Mouse (Mus musculus) midbrain, postnatal 0 days (tissue): Measurements from ENCODE around the gene Ppt2. TPM values are rescaled to one million over a fixed set of nuclear protein-coding genes. Genes with fewer than 3 reads are reported as not detected.

Experiments used
- ATAC-seq: fragments of 200-750 bp; cut with Nextera tagmentation; 2 replicates; pipeline ENCODE4 v1.8.0; 2017; ENCODE audit warnings: moderate number of reproducible peaks, mild to moderate bottlenecking, moderate TSS enrichment, moderate library complexity; ENCODE audit not compliant: low FRiP score
- DNase-seq: peaks from one replicate; pipeline ENCODE4 v3.0.0-alpha.2; 2015; ENCODE audit warnings: low spot score
- H3K27ac ChIP-seq: fragments of 300-500 bp; sonication (generic); 2 replicates; pipeline ENCODE4 v1.5.1; 2014; ENCODE audit warnings: low read depth, mild to moderate bottlenecking, low read length, mixed read lengths
- H3K27me3 ChIP-seq: fragments of 300-500 bp; sonication (generic); 2 replicates; pipeline ENCODE4 v1.6.1; 2014; ENCODE audit warnings: low read length, control low read depth, mixed read lengths; ENCODE audit not compliant: insufficient read depth
- H3K36me3 ChIP-seq: fragments of 300-500 bp; sonication (generic); 2 replicates; pipeline ENCODE4 v1.6.1; 2014; ENCODE audit warnings: low read length, control low read depth, mixed read lengths; ENCODE audit not compliant: insufficient read depth
- H3K4me1 ChIP-seq: fragments of 300-500 bp; sonication (generic); 2 replicates; pipeline ENCODE4 v1.6.1; 2014; ENCODE audit warnings: mild to moderate bottlenecking, control low read depth, antibody characterized with exemption, low read length, mixed read lengths; ENCODE audit not compliant: insufficient read depth
- H3K4me2 ChIP-seq: fragments of 300-500 bp; sonication (generic); 2 replicates; pipeline ENCODE4 v1.6.1; 2014; ENCODE audit warnings: low read depth, mild to moderate bottlenecking, low read length, mixed read lengths; ENCODE audit not compliant: poor library complexity, severe bottlenecking
- H3K4me3 ChIP-seq: fragments of 300-500 bp; sonication (generic); 2 replicates; pipeline ENCODE4 v1.5.1; 2014; ENCODE audit warnings: low read depth, mild to moderate bottlenecking, low read length, moderate library complexity
- H3K9ac ChIP-seq: fragments of 300-500 bp; sonication (generic); replicated peaks from 2 replicates; pipeline ENCODE4 v1.6.1; 2014; ENCODE audit warnings: mild to moderate bottlenecking, low read length, moderate library complexity, mixed read lengths; ENCODE audit not compliant: poor library complexity, severe bottlenecking
- H3K9me3 ChIP-seq: fragments of 300-500 bp; sonication (generic); 2 replicates; pipeline ENCODE4 v1.6.1; 2016; ENCODE audit warnings: low read length, control low read depth
- CTCF ChIP-seq: IDR thresholded peaks from 2 replicates; pipeline ENCODE4 v1.5.1; 2016; ENCODE audit warnings: antibody characterized with exemption, mild to moderate bottlenecking
- WGBS: fragments of 180-500 bp; shearing (Covaris S2); extraction: QIAGEN DNeasy Blood & Tissue Kit; methylation state at CpG from one replicate; pipeline ENCODE4 v1.1.7; 2014; 5-methylcytosine and 5-hydroxymethylcytosine counted together
- polyA plus RNA-seq: library from polyadenylated mRNA; unstranded; fragments of >200 nt; fragmentation: Nextera tagmentation; extraction: Ambion mirVana; gene quantifications from 2 replicates; pipeline ENCODE4 v1.2.1, GENCODE M21; 2015
- total RNA-seq: library from RNA; depleted of rRNA; stranded (reverse); fragments of >200 nt; gene quantifications from 2 replicates; pipeline ENCODE4 v1.2.3, GENCODE M21; 2014

Gene Ppt2
- total and polyA plus RNA-seq, 2 experiments from 2014 or later = 18.0 to 31.0 TPM

- peaks cover 9% of the 10 kb centered on the region; the same call in 1 of the 2 replicates for H3K27me3 ChIP-seq
- peaks cover 10% of the 10 kb centered on the region for H3K36me3 ChIP-seq
- TF ChIP-seq CTCF = no peak
- DNase-seq (no peak), ATAC-seq (no peak)
- H3K4me3 ChIP-seq = no peak overlapping the region
- H3K27ac ChIP-seq = no peak overlapping the region
- H3K9ac ChIP-seq = no peak overlapping the region
- H3K9me3 ChIP-seq = no peaks in the 10 kb centered on the region
- no peaks in the 10 kb centered on the region for H3K4me1 ChIP-seq
- no peak overlapping the region for H3K4me2 ChIP-seq
- WGBS = 78% methylated on average over 3 of the region's 3 CpGs
These were observed 30.3 kb upstream of the Ppt2 start for GRCm38 (mm10) chr17:34658591-34658990.

GRCm38 (mm10) chr17:34658145-34658544, 29.8 kb upstream of the Ppt2 start:
- no peak for DNase-seq
- WGBS = 81% methylated on average over 2 of the region's 2 CpGs
- TF ChIP-seq CTCF = no peak

GRCm38 (mm10) chr17:34657271-34657670, 29.0 kb upstream of the Ppt2 start:
- no peak for TF ChIP-seq CTCF

More at GRCm38 (mm10) chr17:34658145-34658544, 29.8 kb upstream of the Ppt2 start:
- Histone ChIP-seq H3K36me3 (peaks cover 14% of the 10 kb centered on the region), H3K27ac (no peak overlapping the region), H3K27me3 (peaks cover 9% of the 10 kb centered on the region; the same call in 1 of the 2 replicates), H3K4me1 (no peaks in the 10 kb centered on the region), H3K9me3 (no peaks in the 10 kb centered on the region), H3K4me2 (no peak overlapping the region), H3K9ac (no peak overlapping the region), H3K4me3 (no peak overlapping the region)
- ATAC-seq = no peak

GRCm38 (mm10) chr17:34656666-34657065, 28.4 kb upstream of the Ppt2 start:
- Histone ChIP-seq H3K27ac (no peak overlapping the region), H3K9ac (no peak overlapping the region), H3K4me3 (no peak overlapping the region), H3K4me1 (no peaks in the 10 kb centered on the region), H3K27me3 (peaks cover 9% of the 10 kb centered on the region; the same call in 1 of the 2 replicates), H3K9me3 (no peaks in the 10 kb centered on the region), H3K4me2 (no peak overlapping the region), H3K36me3 (peaks cover 29% of the 10 kb centered on the region)
- no peak for ATAC-seq
- DNase-seq = no peak
- WGBS = 36% methylated on average over 8 of the region's 8 CpGs
- no peak for TF ChIP-seq CTCF

More at GRCm38 (mm10) chr17:34657271-34657670, 29.0 kb upstream of the Ppt2 start:
- peaks cover 23% of the 10 kb centered on the region for H3K36me3 ChIP-seq
- no peaks in the 10 kb centered on the region for H3K9me3 ChIP-seq
- 39% methylated on average over 2 of the region's 2 CpGs for WGBS
- no peak overlapping the region for H3K9ac ChIP-seq
- H3K4me1 ChIP-seq = no peaks in the 10 kb centered on the region
- DNase-seq (no peak), ATAC-seq (no peak)
- H3K4me2 ChIP-seq = no peak overlapping the region
- H3K4me3 ChIP-seq = no peak overlapping the region
- H3K27ac ChIP-seq = no peak overlapping the region
- peaks cover 9% of the 10 kb centered on the region; the same call in 1 of the 2 replicates for H3K27me3 ChIP-seq

- WGBS = 53% methylated on average over 4 of the region's 4 CpGs
- H3K27ac ChIP-seq = no peak overlapping the region
- ATAC-seq = peak; percentile 18; the same call in 1 of the 2 replicates
These were observed 27.3 kb upstream of the Ppt2 start for GRCm38 (mm10) chr17:34655581-34655991.

GRCm38 (mm10) chr17:34655160-34655559, 26.9 kb upstream of the Ppt2 start:
- Histone ChIP-seq H3K9me3 (no peaks in the 10 kb centered on the region), H3K4me1 (no peaks in the 10 kb centered on the region), H3K36me3 (peaks cover 44% of the 10 kb centered on the region), H3K27ac (no peak overlapping the region), H3K4me3 (no peak overlapping the region), H3K9ac (no peak overlapping the region), H3K4me2 (no peak overlapping the region), H3K27me3 (peaks cover 9% of the 10 kb centered on the region; the same call in 1 of the 2 replicates)
- WGBS = 85% methylated on average over 7 of the region's 7 CpGs
- ATAC-seq (no peak), DNase-seq (no peak)
- no peak for TF ChIP-seq CTCF

More at GRCm38 (mm10) chr17:34655581-34655991, 27.3 kb upstream of the Ppt2 start:
- H3K9me3 ChIP-seq = no peaks in the 10 kb centered on the region
- peak; percentile 49 for TF ChIP-seq CTCF
- H3K4me3 ChIP-seq = no peak overlapping the region
- H3K4me1 ChIP-seq = no peaks in the 10 kb centered on the region
- H3K9ac ChIP-seq = no peak overlapping the region
- peaks cover 40% of the 10 kb centered on the region for H3K36me3 ChIP-seq
- no peak overlapping the region for H3K4me2 ChIP-seq
- DNase-seq = peak; percentile 75
- H3K27me3 ChIP-seq = peaks cover 9% of the 10 kb centered on the region; the same call in 1 of the 2 replicates
